Mouse (Mus musculus): ENCODE data around the gene Slc27a4.

DNA sequence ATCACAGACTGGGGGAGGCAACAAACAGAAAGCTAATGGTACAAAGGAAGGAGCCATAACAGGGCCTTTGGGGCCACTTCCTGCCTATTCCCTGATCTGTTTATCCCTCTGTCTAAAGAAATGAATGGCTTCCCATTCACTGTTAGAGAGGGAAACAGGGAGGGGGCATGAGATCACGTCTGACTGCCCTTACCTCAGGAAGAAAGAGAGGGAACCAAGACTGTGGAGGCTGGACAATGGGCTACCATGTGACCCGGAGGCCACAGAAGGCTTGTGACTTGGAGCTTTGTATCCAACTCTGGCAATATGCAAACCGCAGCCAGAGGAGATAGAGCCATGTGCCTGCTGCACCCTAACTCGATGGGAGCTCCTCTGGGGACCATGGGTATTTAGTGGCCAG is 18.1 kb upstream of the Slc27a4 start:
- TF ChIP-seq GATA1 (IDR thresholded peaks at IDR 0.05; ENCODE audit: low read length), result no peak
- TF ChIP-seq TAL1 (IDR thresholded peaks at IDR 0.05; ENCODE audit: low read length), result no peak
